Mouse (Mus musculus): ENCODE data around the gene Zic1. TPM values are rescaled to one million over a fixed set of nuclear protein-coding genes. Genes with fewer than 3 reads are reported as not detected.

The Zic1 gene
- not detected in 2 replicates for polyA plus RNA-seq (2012; ENCODE audit: insufficient read depth, low replicate concordance)

GRCm38 (mm10) chr9:91365664-91366063 is at the start of gene Zic1:
Gene Zic1, minus strand, starts transcription at chr9:91365810.
- Histone ChIP-seq H3K4me1 (peaks cover 46% of the 10 kb centered on the region), H3K27me3 (replicated peaks) (peaks cover 96% of the 10 kb centered on the region), H3K9me3 (peaks cover 39% of the 10 kb centered on the region), H3K4me3 (replicated peaks) (peak within 1 kb of the TSS; percentile 90), H3K36me3 (replicated peaks; ENCODE audit: low read length) (no peaks in the 10 kb centered on the region)
- TF ChIP-seq GATA1 (IDR thresholded peaks at IDR 0.05; ENCODE audit: borderline replicate concordance, low read length) (no peak), FLI1 (IDR thresholded peaks at IDR 0.05; ENCODE audit: low read length) (no peak)

GRCm38 (mm10) chr9:91414007-91414661 is 48.5 kb upstream of the Zic1 start:
- Histone ChIP-seq H3K36me3 (replicated peaks; ENCODE audit: low read length) (no peaks in the 10 kb centered on the region), H3K9me3 (no peaks in the 10 kb centered on the region), H3K4me3 (replicated peaks) (no peak overlapping the region), H3K27me3 (replicated peaks) (peaks cover 18% of the 10 kb centered on the region), H3K4me1 (no peaks in the 10 kb centered on the region)
- TF ChIP-seq GATA1 (IDR thresholded peaks at IDR 0.05; ENCODE audit: borderline replicate concordance, low read length) (no peak), FLI1 (IDR thresholded peaks at IDR 0.05; ENCODE audit: low read length) (no peak)

- Histone ChIP-seq H3K27me3 (replicated peaks) (peaks cover 34% of the 10 kb centered on the region), H3K4me3 (replicated peaks) (no peak overlapping the region), H3K9me3 (peaks cover 10% of the 10 kb centered on the region; the same call in 1 of the 2 replicates)
Observed at GRCm38 (mm10) chr9:91409771-91410170, 44.2 kb upstream of the Zic1 start.

GRCm38 (mm10) chr9:91406258-91406763 is 40.7 kb upstream of the Zic1 start:
- Histone ChIP-seq H3K27me3 (replicated peaks) (peaks cover 59% of the 10 kb centered on the region), H3K4me1 (peaks cover 4% of the 10 kb centered on the region; the same call in 1 of the 2 replicates), H3K9me3 (peaks cover 13% of the 10 kb centered on the region; the same call in 1 of the 2 replicates), H3K4me3 (replicated peaks) (no peak overlapping the region), H3K36me3 (replicated peaks; ENCODE audit: low read length) (no peaks in the 10 kb centered on the region)
- TF ChIP-seq FLI1 (IDR thresholded peaks at IDR 0.05; ENCODE audit: low read length) (no peak), GATA1 (IDR thresholded peaks at IDR 0.05; ENCODE audit: borderline replicate concordance, low read length) (no peak)

More at GRCm38 (mm10) chr9:91409771-91410170, 44.2 kb upstream of the Zic1 start:
- TF ChIP-seq FLI1 (IDR thresholded peaks at IDR 0.05; ENCODE audit: low read length) (no peak), GATA1 (IDR thresholded peaks at IDR 0.05; ENCODE audit: borderline replicate concordance, low read length) (no peak)
- Histone ChIP-seq H3K4me1 (peaks cover 4% of the 10 kb centered on the region; the same call in 1 of the 2 replicates), H3K36me3 (replicated peaks; ENCODE audit: low read length) (no peaks in the 10 kb centered on the region)

- TF ChIP-seq FLI1 (IDR thresholded peaks at IDR 0.05; ENCODE audit: low read length), result no peak
- TF ChIP-seq GATA1 (IDR thresholded peaks at IDR 0.05; ENCODE audit: borderline replicate concordance, low read length), result no peak
- Histone ChIP-seq H3K36me3 (replicated peaks; ENCODE audit: low read length) (no peaks in the 10 kb centered on the region), H3K27me3 (replicated peaks) (peaks cover 63% of the 10 kb centered on the region), H3K4me1 (peaks cover 4% of the 10 kb centered on the region; the same call in 1 of the 2 replicates), H3K4me3 (replicated peaks) (peak overlapping the region; percentile 35), H3K9me3 (peaks cover 13% of the 10 kb centered on the region; the same call in 1 of the 2 replicates)
Observed at GRCm38 (mm10) chr9:91405753-91406178, 40.2 kb upstream of the Zic1 start.

- H3K27me3 ChIP-seq (replicated peaks), result peaks cover 66% of the 10 kb centered on the region
- H3K9me3 ChIP-seq, result peaks cover 13% of the 10 kb centered on the region; the same call in 1 of the 2 replicates
- TF ChIP-seq GATA1 (IDR thresholded peaks at IDR 0.05; ENCODE audit: borderline replicate concordance, low read length) (no peak), FLI1 (IDR thresholded peaks at IDR 0.05; ENCODE audit: low read length) (no peak)
- H3K4me3 ChIP-seq (replicated peaks), result no peak overlapping the region
- no peaks in the 10 kb centered on the region for H3K36me3 ChIP-seq (replicated peaks; ENCODE audit: low read length)
- H3K4me1 ChIP-seq, result peaks cover 4% of the 10 kb centered on the region; the same call in 1 of the 2 replicates
Observed at GRCm38 (mm10) chr9:91404905-91405752, 39.5 kb upstream of the Zic1 start.

GRCm38 (mm10) chr9:91404229-91404628 is 38.6 kb upstream of the Zic1 start:
- Histone ChIP-seq H3K27me3 (replicated peaks) (peaks cover 67% of the 10 kb centered on the region), H3K36me3 (replicated peaks; ENCODE audit: low read length) (no peaks in the 10 kb centered on the region), H3K4me3 (replicated peaks) (no peak overlapping the region), H3K9me3 (peaks cover 13% of the 10 kb centered on the region; the same call in 1 of the 2 replicates), H3K4me1 (peaks cover 4% of the 10 kb centered on the region; the same call in 1 of the 2 replicates)
- TF ChIP-seq FLI1 (IDR thresholded peaks at IDR 0.05; ENCODE audit: low read length), result no peak
- TF ChIP-seq GATA1 (IDR thresholded peaks at IDR 0.05; ENCODE audit: borderline replicate concordance, low read length), result no peak

- peaks cover 75% of the 10 kb centered on the region for H3K27me3 ChIP-seq (replicated peaks)
- H3K9me3 ChIP-seq, result peaks cover 13% of the 10 kb centered on the region; the same call in 1 of the 2 replicates
- peaks cover 4% of the 10 kb centered on the region; the same call in 1 of the 2 replicates for H3K4me1 ChIP-seq
- H3K36me3 ChIP-seq (replicated peaks; ENCODE audit: low read length), result no peaks in the 10 kb centered on the region
- TF ChIP-seq GATA1 (IDR thresholded peaks at IDR 0.05; ENCODE audit: borderline replicate concordance, low read length), result no peak
- H3K4me3 ChIP-seq (replicated peaks), result no peak overlapping the region
Observed at GRCm38 (mm10) chr9:91401471-91401870, 35.9 kb upstream of the Zic1 start.

GRCm38 (mm10) chr9:91400482-91401093 is 35.0 kb upstream of the Zic1 start:
- no peak overlapping the region for H3K4me3 ChIP-seq (replicated peaks)
- peaks cover 75% of the 10 kb centered on the region for H3K27me3 ChIP-seq (replicated peaks)
- no peaks in the 10 kb centered on the region; the same call in 1 of the 2 replicates for H3K4me1 ChIP-seq
- TF ChIP-seq GATA1 (IDR thresholded peaks at IDR 0.05; ENCODE audit: borderline replicate concordance, low read length), result no peak
- no peaks in the 10 kb centered on the region for H3K36me3 ChIP-seq (replicated peaks; ENCODE audit: low read length)
- H3K9me3 ChIP-seq, result peaks cover 6% of the 10 kb centered on the region; the same call in 1 of the 2 replicates

Data from megakaryocyte, embryonic 14.5 days (primary cell).